In genomic region chr12:41726720-41727119, GRCm38 (mm10) we compare ENCODE assay signal across 15 mouse cellular contexts.
"Had no signal": no experiment of that assay in that cellular context is flagged by ENCODE, and none has a peak within 500 bp of the region (broad histone marks: within the 10 kb centered on the region; RNA-seq: fewer than 3 reads in every experiment).

No protein-coding gene starts in this region.

- H3K4me3 ChIP-seq: layer of hippocampus, adult 2 months; limb, embryonic 12.5 days; liver, embryonic 13.5 days; lung, embryonic 15.5 days; megakaryocyte, embryonic 14.5 days; stomach, embryonic 15.5 days had no signal

- H3K9me3 ChIP-seq: limb, embryonic 12.5 days; liver, embryonic 13.5 days; lung, embryonic 15.5 days; stomach, embryonic 15.5 days had no signal

- ATAC-seq: liver, postnatal 0 days had no signal

- H3K4me2 ChIP-seq: limb, embryonic 12.5 days; liver, embryonic 13.5 days; lung, embryonic 15.5 days; stomach, embryonic 15.5 days had no signal

- H3K36me3 ChIP-seq: limb, embryonic 12.5 days; liver, embryonic 13.5 days; lung, embryonic 15.5 days; stomach, embryonic 15.5 days had no signal

- H3K9ac ChIP-seq: limb, embryonic 12.5 days; liver, embryonic 13.5 days; liver, postnatal 0 days; lung, embryonic 15.5 days; stomach, embryonic 15.5 days had no signal

- DNase-seq: kidney, adult 8-10 months; kidney, postnatal 36 days; liver; liver, embryonic 13.5 days; liver, postnatal 0 days; lung, postnatal 14 days; right cerebral cortex, postnatal 14 days; thymus, adult 2 months; thymus, postnatal 36 days had no signal

- H3K27me3 ChIP-seq: limb, embryonic 12.5 days; liver, embryonic 13.5 days; lung, embryonic 15.5 days; megakaryocyte, embryonic 14.5 days; stomach, embryonic 15.5 days had no signal

- H3K27ac ChIP-seq: layer of hippocampus, adult 2 months; limb, embryonic 12.5 days; liver, embryonic 13.5 days; lung, embryonic 15.5 days; macrophage; stomach, embryonic 15.5 days had no signal

- H3K4me1 ChIP-seq: limb, embryonic 12.5 days; liver, embryonic 13.5 days; lung, embryonic 15.5 days; megakaryocyte, embryonic 14.5 days; stomach, embryonic 15.5 days had no signal
